Mouse (Mus musculus): Measurements from ENCODE around the gene Pfkfb4.

DNA sequence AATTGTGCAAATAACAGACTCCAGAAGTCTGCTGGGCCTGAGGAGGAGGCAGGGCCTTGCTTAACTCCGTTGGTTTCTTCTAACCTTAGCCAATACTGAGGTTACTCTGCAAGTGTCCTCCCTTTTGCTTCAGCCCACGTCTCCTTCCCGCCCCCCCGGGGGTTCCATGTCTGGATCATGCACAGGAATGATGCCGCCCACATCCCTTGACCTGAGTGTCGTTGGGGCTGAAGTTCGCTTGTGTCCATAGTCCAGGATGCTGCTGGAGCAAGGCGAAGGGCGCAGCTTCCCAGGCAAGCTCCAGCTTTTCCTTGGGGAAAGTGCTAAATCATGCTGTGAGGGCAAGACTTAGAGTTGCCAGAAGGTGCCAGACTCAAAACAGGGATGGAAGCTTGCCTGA, 4.8 kb downstream of the Pfkfb4 start:
- TF ChIP-seq POLR2A (IDR thresholded peaks at IDR 0.05; ENCODE audit: insufficient read depth, low read depth, low read length), result no peak
- no peak for TF ChIP-seq CTCF (IDR thresholded peaks at IDR 0.05; ENCODE audit: insufficient read depth, low read depth, low read length)

Data from olfactory bulb, adult 2 months (tissue).